Mouse (Mus musculus): Measurements from ENCODE around the gene Lgalsl.

Gene Lgalsl

GRCm38 (mm10) chr11:20778861-20779563 lies 51.8 kb downstream of the Lgalsl start:
- DNase-seq, result no peak

- DNase-seq, result no peak
These were observed 52.6 kb downstream of the Lgalsl start for GRCm38 (mm10) chr11:20778298-20778697.

- no peak for DNase-seq
These were observed 54.2 kb downstream of the Lgalsl start for GRCm38 (mm10) chr11:20776668-20777067.

All from cerebellum, postnatal 10 days (tissue).